Mouse (Mus musculus): ENCODE data around the gene Arntl2. TPM values are rescaled to one million over a fixed set of nuclear protein-coding genes. Genes with fewer than 3 reads are reported as not detected.
"Not testable (repeated sequence)": the region's sequence is repeated elsewhere in the genome, so short reads cannot be mapped to it uniquely, and the experiment has no call there.

The Arntl2 gene
- 1 to 10 TPM; 6.0 to 8.1 TPM for total RNA-seq (2021)
- long read RNA-seq, partial matches to known transcripts: 1 of 4 reads
- long read RNA-seq, other reads (novel, unspliced or antisense): 2 of 4 reads

- DNase-seq (ENCODE audit: low spot score in 2 of 2): peak; percentile 59 to 77
Measured at GRCm38 (mm10) chr6:146795924-146796545, at the start of gene Arntl2. TSS of gene Arntl2 (plus strand) at chr6:146796055.

- no peak for DNase-seq (ENCODE audit: low spot score in 2 of 2)
Measured at GRCm38 (mm10) chr6:146746577-146746976, 49.3 kb upstream of the Arntl2 start.

- DNase-seq (ENCODE audit: low spot score in 2 of 2): no peak
Measured at GRCm38 (mm10) chr6:146747057-146747456, 48.8 kb upstream of the Arntl2 start.

- DNase-seq (ENCODE audit: low spot score in 2 of 2): no peak
Measured at GRCm38 (mm10) chr6:146748271-146748670, 47.6 kb upstream of the Arntl2 start.

GRCm38 (mm10) chr6:146751671-146752070 lies 44.2 kb upstream of the Arntl2 start:
- no peak for DNase-seq (ENCODE audit: low spot score in 2 of 2)

- DNase-seq (ENCODE audit: low spot score in 2 of 2): no peak
Measured at GRCm38 (mm10) chr6:146752178-146752577, 43.7 kb upstream of the Arntl2 start.

GRCm38 (mm10) chr6:146752612-146753011 lies 43.2 kb upstream of the Arntl2 start:
- DNase-seq (ENCODE audit: low spot score in 2 of 2): no peak

GRCm38 (mm10) chr6:146753560-146754160 lies 42.2 kb upstream of the Arntl2 start:
- no peak for DNase-seq (ENCODE audit: low spot score in 2 of 2)

GRCm38 (mm10) chr6:146755136-146755535 lies 40.7 kb upstream of the Arntl2 start:
- DNase-seq (ENCODE audit: low spot score in 2 of 2): no peak

- no peak for DNase-seq (ENCODE audit: low spot score in 2 of 2)
Measured at GRCm38 (mm10) chr6:146755679-146756078, 40.2 kb upstream of the Arntl2 start.

GRCm38 (mm10) chr6:146759027-146759426 lies 36.8 kb upstream of the Arntl2 start:
- no peak for DNase-seq (ENCODE audit: low spot score in 2 of 2)

GRCm38 (mm10) chr6:146760022-146760421 lies 35.8 kb upstream of the Arntl2 start:
- no peak for DNase-seq (ENCODE audit: low spot score in 2 of 2)

- DNase-seq (ENCODE audit: low spot score in 2 of 2): no peak
Measured at GRCm38 (mm10) chr6:146760736-146761135, 35.1 kb upstream of the Arntl2 start.

GRCm38 (mm10) chr6:146762264-146762898 lies 33.5 kb upstream of the Arntl2 start:
- peak in 1 of 2 experiments; percentile 18 for DNase-seq (ENCODE audit: low spot score in 2 of 2)

GRCm38 (mm10) chr6:146764593-146764992 lies 31.3 kb upstream of the Arntl2 start:
- DNase-seq (ENCODE audit: low spot score in 2 of 2): no peak

- no peak for DNase-seq (ENCODE audit: low spot score in 2 of 2)
Measured at GRCm38 (mm10) chr6:146765270-146765669, 30.6 kb upstream of the Arntl2 start.

GRCm38 (mm10) chr6:146768813-146769404 lies 26.9 kb upstream of the Arntl2 start:
- DNase-seq (ENCODE audit: low spot score in 2 of 2): no peak

GRCm38 (mm10) chr6:146770005-146770745 lies 25.7 kb upstream of the Arntl2 start:
- DNase-seq (ENCODE audit: low spot score in 2 of 2): no peak

- DNase-seq (ENCODE audit: low spot score in 2 of 2): no peak
Measured at GRCm38 (mm10) chr6:146770808-146771207, 25.0 kb upstream of the Arntl2 start.

GRCm38 (mm10) chr6:146775864-146776263 lies 20.0 kb upstream of the Arntl2 start:
- DNase-seq (ENCODE audit: low spot score in 2 of 2): not testable (repeated sequence)

Measured in layer of hippocampus, adult 18-20 months (tissue).